Mouse (Mus musculus): Measurements from ENCODE around the gene 2610021A01Rik. TPM values are rescaled to one million over a fixed set of nuclear protein-coding genes. Genes with fewer than 3 reads are reported as not detected.

Gene 2610021A01Rik
- 18.2 and 20.5 TPM in 2 replicates for total RNA-seq (2012; rRNA removed)
- total RNA-seq (2014; rRNA removed), result 27.9 and 38.3 TPM in 2 replicates
- polyA plus RNA-seq (2012; ENCODE audit: insufficient read length, low read depth), result 14.1 and 17.3 TPM in 2 replicates

GRCm38 (mm10) chr7:41599034-41599813 lies at the start of gene 2610021A01Rik:
Gene 2610021A01Rik, plus strand, starts transcription at chr7:41599230.
- Histone ChIP-seq H3K27me3 (replicated peaks) (no peaks in the 10 kb centered on the region), H3K4me1 (ENCODE audit: control insufficient read depth in 1 of 2, insufficient read depth in 2 of 2) (peaks cover 3 to 16% of the 10 kb centered on the region in 2 experiments), H3K36me3 (replicated peaks in 1 of 2; ENCODE audit: control insufficient read depth in 1 of 2, insufficient read depth in 1 of 2, low read length in 1 of 2) (peaks cover 0 to 13% of the 10 kb centered on the region in 2 experiments), H3K4me2 (ENCODE audit: insufficient read depth, low read depth, poor library complexity, severe bottlenecking) (peak within 1 kb of the TSS; percentile 99), H3K4me3 (replicated peaks in 1 of 3; ENCODE audit: low read depth in 2 of 3, low read length in 2 of 3, poor library complexity in 1 of 3) (peak within 1 kb of the TSS; percentile 70 to 93 (median 91)), H3K9me3 (replicated peaks; ENCODE audit: low read length) (no peaks in the 10 kb centered on the region), H3K79me2 (replicated peaks; ENCODE audit: control insufficient read depth, extremely low read depth, insufficient read depth, poor library complexity, severe bottlenecking) (peaks cover 30% of the 10 kb centered on the region), H3K9ac (ENCODE audit: insufficient read depth, low read depth) (peak within 1 kb of the TSS; percentile 89), H3K27ac (ENCODE audit: insufficient read depth, low read depth) (peak within 1 kb of the TSS; percentile 34; the same call in 1 of the 2 replicates)
- dilution Hi-C loops (cut with MboI; ENCODE audit: extremely low pct_ligation_motif_present, extremely low pct_unique_long_range_greater_than_20kb, low sequenced_read_pairs), result no loop called here
- in situ Hi-C loops (cut with MboI; ENCODE audit: low pct_ligation_motif_present, low pct_unique_long_range_greater_than_20kb, low sequenced_read_pairs), result no loop called here
- DNase-seq (ENCODE audit: extremely low read depth), result peak; percentile 92
- TF ChIP-seq E2F4 (IDR thresholded peaks at IDR 0.05; ENCODE audit: insufficient replicate concordance, low read depth, low read length), result peak; percentile 69; the same call in 1 of the 2 replicates
- TF ChIP-seq ZMIZ1 (IDR thresholded peaks at IDR 0.05; ENCODE audit: low read depth, low read length), result 0 out of 2 replicates have a peak, but pooled peaks have one; percentile 57
- TF ChIP-seq MEF2A (IDR thresholded peaks at IDR 0.05; ENCODE audit: borderline replicate concordance, low read depth, low read length), result peak; percentile 68; the same call in 1 of the 2 replicates
- peak; percentile 79 for TF ChIP-seq POLR2A (IDR thresholded peaks at IDR 0.05; ENCODE audit: low read depth, low read length)
- peak; percentile 20; the same call in 1 of the 2 replicates for TF ChIP-seq ETS1 (conservative IDR thresholded peaks at IDR 0.05; ENCODE audit: low read depth, low read length)
- TF ChIP-seq NRF1 (IDR thresholded peaks at IDR 0.05; ENCODE audit: low read depth, low read length), result peak; percentile 86
- TF ChIP-seq POLR2AphosphoS2 (IDR thresholded peaks at IDR 0.05; ENCODE audit: low read depth, low read length), result peak; percentile 67; the same call in 1 of the 2 replicates
- TF ChIP-seq NELFE (IDR thresholded peaks at IDR 0.05; ENCODE audit: low read depth, low read length), result peak; percentile 57
- no peak for TF ChIP-seq MAZ (IDR thresholded peaks at IDR 0.05; ENCODE audit: low read depth, low read length)
- no peak for TF ChIP-seq USF1 (IDR thresholded peaks at IDR 0.05; ENCODE audit: low read depth, low read length)
- TF ChIP-seq TBP (conservative IDR thresholded peaks at IDR 0.05; ENCODE audit: low read depth, low read length), result peak; percentile 90
- TF ChIP-seq ZC3H11A (IDR thresholded peaks at IDR 0.05; ENCODE audit: low read depth, low read length), result no peak
- TF ChIP-seq RAD21 (IDR thresholded peaks at IDR 0.05; ENCODE audit: low read depth, low read length), result no peak
- peak; percentile 81 for TF ChIP-seq HCFC1 (IDR thresholded peaks at IDR 0.05; ENCODE audit: low read depth, low read length)
- no peak for TF ChIP-seq ZKSCAN1 (IDR thresholded peaks at IDR 0.05; ENCODE audit: borderline replicate concordance, low read depth, low read length)
- TF ChIP-seq MAX (IDR thresholded peaks at IDR 0.05; ENCODE audit: low read length), result peak; percentile 76; the same call in 1 of the 2 replicates
- TF ChIP-seq IRF4 (IDR thresholded peaks at IDR 0.05; ENCODE audit: low read depth, low read length), result no peak
- peak; percentile 82 for TF ChIP-seq ELF1 (IDR thresholded peaks at IDR 0.05; ENCODE audit: low read depth, low read length)
- no peak for TF ChIP-seq CHD2 (IDR thresholded peaks at IDR 0.05; ENCODE audit: low read length)
- TF ChIP-seq TCF12 (IDR thresholded peaks at IDR 0.05; ENCODE audit: low read depth, low read length), result peak; percentile 88
- peak; percentile 83 for TF ChIP-seq MYC (IDR thresholded peaks at IDR 0.05; ENCODE audit: low read depth, low read length)
- TF ChIP-seq SIN3A (IDR thresholded peaks at IDR 0.05; ENCODE audit: low read length), result peak; percentile 67
- 0 out of 2 replicates have a peak, but pooled peaks have one; percentile 16 for TF ChIP-seq BHLHE40 (IDR thresholded peaks at IDR 0.05; ENCODE audit: low read depth, low read length)
- TF ChIP-seq MXI1 (IDR thresholded peaks at IDR 0.05; ENCODE audit: low read depth, low read length), result peak; percentile 90
- TF ChIP-seq KAT2A (IDR thresholded peaks at IDR 0.05; ENCODE audit: insufficient replicate concordance, low read length), result peak; percentile 73; the same call in 1 of the 2 replicates
- TF ChIP-seq GABPA (IDR thresholded peaks at IDR 0.05; ENCODE audit: insufficient replicate concordance, low read depth, low read length), result no peak
- TF ChIP-seq PAX5 (IDR thresholded peaks at IDR 0.05; ENCODE audit: low read length), result no peak

Data from CH12.LX (cell line).